Mouse (Mus musculus) C2C12 (cell line): ENCODE measurements around the gene Pde7b.

ENCODE experiments used
- CEBPB ChIP-seq: IDR thresholded peaks from one replicate; pipeline ENCODE4 v1.6.1; 2011; ENCODE audit warnings: low read depth, mild to moderate bottlenecking, control low read depth, moderate library complexity
- CTCF ChIP-seq: IDR thresholded peaks from one replicate; pipeline ENCODE4 v1.5.1; 2011; ENCODE audit not compliant: control insufficient read depth, insufficient read depth, insufficient read length
- MYOD1 ChIP-seq: IDR thresholded peaks from one replicate; pipeline ENCODE4 v1.6.1; 2011; ENCODE audit warnings: low read depth; ENCODE audit not compliant: control insufficient read depth, insufficient read length
- MYOG ChIP-seq: IDR thresholded peaks from one replicate; pipeline ENCODE4 v1.6.1; 2011; ENCODE audit not compliant: control insufficient read depth, insufficient read length; ENCODE audit errors: extremely low read depth
- USF1 ChIP-seq: IDR thresholded peaks from one replicate; pipeline ENCODE4 v1.6.1; 2011; ENCODE audit warnings: low read depth, mild to moderate bottlenecking, control low read depth, moderate library complexity

GRCm38 (mm10) chr10:20505454-20505853 is 219.4 kb downstream of the Pde7b start:
- no peak for TF ChIP-seq CTCF
- TF ChIP-seq USF1 = no peak
- no peak for TF ChIP-seq CEBPB
- TF ChIP-seq MYOD1 = no peak
- no peak for TF ChIP-seq MYOG
